In the genomic region with DNA sequence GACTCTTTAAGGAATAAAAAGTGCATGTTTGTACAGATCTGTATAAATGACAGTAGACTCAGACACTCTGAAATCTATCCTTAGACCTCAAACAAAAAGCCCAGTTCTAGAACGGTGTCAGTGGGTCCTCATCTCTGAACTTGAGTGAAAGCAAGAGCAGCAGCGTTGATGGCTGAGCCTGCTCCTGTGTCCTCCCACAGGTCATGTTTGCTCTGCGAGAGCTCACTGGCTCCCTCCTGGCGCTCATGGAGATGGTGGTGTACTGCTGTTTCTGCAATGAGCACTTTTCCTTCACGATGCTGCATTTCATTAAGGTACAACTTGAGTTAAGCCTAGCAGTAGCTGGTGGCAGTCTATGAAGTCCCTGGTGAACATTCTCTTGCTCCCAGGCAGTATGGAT, we compare ENCODE assay signal across 16 mouse cellular contexts. TPM values are rescaled to one million over a fixed set of nuclear protein-coding genes. Genes with fewer than 3 reads are reported as not detected.
A peak's percentile ranks its signal among the peaks of the same experiment; 100 is the strongest.
DNase-seq lines count a peak whose midpoint lies in the region; ATAC-seq and TF ChIP-seq lines count a peak whose summit lies in the region.
"Had no signal": no experiment of that assay in that cellular context is flagged by ENCODE, and none has a peak within 500 bp of the region (broad histone marks: within the 10 kb centered on the region; RNA-seq: fewer than 3 reads in every experiment).

No protein-coding gene starts in this region.

- H3K27ac ChIP-seq in liver, adult 2 months (replicated peaks; ENCODE audit: insufficient read depth, low read depth, low read length): no peak overlapping the region
- no peak overlapping the region for H3K27ac ChIP-seq in liver, embryonic 12.5 days
- H3K27ac ChIP-seq in cortical plate, adult 2 months (ENCODE audit: insufficient read depth, low read length): no peak overlapping the region
- H3K27ac ChIP-seq: forebrain, embryonic 13.5 days; macrophage had no signal

- TF ChIP-seq CTCF in liver, adult 2 months (IDR thresholded peaks at IDR 0.05; ENCODE audit: low read depth, low read length): 0 out of 2 replicates have a peak, but pooled peaks have one; percentile 9
- TF ChIP-seq CTCF in cortical plate, adult 2 months (IDR thresholded peaks at IDR 0.05; ENCODE audit: extremely low read depth, insufficient read depth, low read length): peak; percentile 22; the same call in 1 of the 2 replicates

- no peaks in the 10 kb centered on the region for H3K4me1 ChIP-seq in liver, adult 2 months (ENCODE audit: control insufficient read depth, insufficient read depth, low read length)
- no peaks in the 10 kb centered on the region for H3K4me1 ChIP-seq in liver, embryonic 12.5 days
- no peaks in the 10 kb centered on the region for H3K4me1 ChIP-seq in cortical plate, adult 2 months (ENCODE audit: control insufficient read depth, insufficient read depth, low read length)
- H3K4me1 ChIP-seq: forebrain, embryonic 13.5 days had no signal

- H3K27me3 ChIP-seq in liver, adult 2 months (ENCODE audit: control insufficient read depth, insufficient read depth, low read length): no peaks in the 10 kb centered on the region
- no peaks in the 10 kb centered on the region for H3K27me3 ChIP-seq in liver, embryonic 12.5 days (replicated peaks)
- H3K27me3 ChIP-seq: forebrain, embryonic 13.5 days; Patski had no signal

- no peak overlapping the region for H3K4me2 ChIP-seq in liver, embryonic 12.5 days
- H3K4me2 ChIP-seq: forebrain, embryonic 13.5 days had no signal

- H3K9me3 ChIP-seq in liver, embryonic 12.5 days (replicated peaks): no peaks in the 10 kb centered on the region
- H3K9me3 ChIP-seq: forebrain, embryonic 13.5 days had no signal

- WGBS in liver, adult 2 months: 78% methylated on average over 5 of the region's 5 CpGs
- WGBS in liver, embryonic 12.5 days (ENCODE audit: insufficient replicate concordance): 83% methylated on average over 5 of the region's 5 CpGs

- H3K9ac ChIP-seq in liver, adult 2 months (ENCODE audit: low read depth, low read length): no peak overlapping the region
- no peak overlapping the region for H3K9ac ChIP-seq in liver, embryonic 12.5 days
- H3K9ac ChIP-seq: forebrain, embryonic 13.5 days had no signal

- DNase-seq in frontal cortex, postnatal 25 days (ENCODE audit: low spot score in 2 of 2): no peak
- DNase-seq in liver, adult 2 months (ENCODE audit: extremely low read depth, low read depth, low spot score): no peak
- peak; percentile 11 for DNase-seq in A20 (ENCODE audit: low read depth, low spot score)
- no peak for DNase-seq in cerebellum, postnatal 10 days
- DNase-seq in layer of hippocampus, postnatal 36 days: no peak
- DNase-seq: adrenal gland, postnatal 10 days; heart, postnatal 36 days; kidney, adult 18-20 months; spleen, adult 18-20 months; thymus, adult 18-20 months had no signal

- no peak overlapping the region for H3K4me3 ChIP-seq in liver, adult 2 months (ENCODE audit: insufficient read depth, low read depth, low read length)
- no peak overlapping the region for H3K4me3 ChIP-seq in liver, embryonic 12.5 days
- H3K4me3 ChIP-seq in cortical plate, adult 2 months (ENCODE audit: insufficient read depth, low read length): no peak overlapping the region
- H3K4me3 ChIP-seq: forebrain, embryonic 13.5 days had no signal

- no peak for TF ChIP-seq POLR2A in liver, adult 2 months (IDR thresholded peaks at IDR 0.05; ENCODE audit: extremely low read depth, insufficient read depth, low read length)
- TF ChIP-seq POLR2A in cortical plate, adult 2 months (IDR thresholded peaks at IDR 0.05; ENCODE audit: extremely low read depth, insufficient read depth, low read length): no peak

- peaks cover 65% of the 10 kb centered on the region for H3K36me3 ChIP-seq in liver, adult 2 months (ENCODE audit: control insufficient read depth, insufficient read depth, low read length)
- peaks cover 86% of the 10 kb centered on the region for H3K36me3 ChIP-seq in liver, embryonic 12.5 days

- H3K79me2 ChIP-seq in liver, adult 2 months (ENCODE audit: control insufficient read depth, insufficient read depth, low read length): no peaks in the 10 kb centered on the region; the same call in 1 of the 2 replicates

- ATAC-seq in frontal cortex, adult (ENCODE audit: low TSS enrichment): peak; percentile 60
- no peak for ATAC-seq in liver, embryonic 12.5 days
- ATAC-seq: forebrain, embryonic 13.5 days; Patski had no signal

RNA-seq across cellular contexts. Expression of gene Pcsk9, which starts 37.8 kb away (rescaled TPM):
- total RNA-seq in liver, adult 2 months (2014; rRNA removed): 35.9 and 55.0 TPM in 2 replicates
- 60.8 and 88.2 TPM in 2 replicates for polyA plus RNA-seq in liver, adult 2 months (2012; rRNA removed)
- polyA plus RNA-seq in liver, embryonic 12.5 days (2016; fragmentation: Nextera tagmentation; extraction: Ambion mirVana): 83.2 and 88.0 TPM in 2 replicates
- polyA plus RNA-seq in cortical plate, adult 2 months (2012; rRNA removed): 1.7 and 2.2 TPM in 2 replicates
- total RNA-seq in layer of hippocampus, postnatal 36 days (2021): not detected
- total RNA-seq: heart, postnatal 36 days had no signal
- polyA plus RNA-seq: macrophage had no signal

Comparison
In these comparisons a context has a peak if more than half of its experiments do, and no peak if none do; other contexts are left out.
1. RNA of gene Pcsk9, which starts 37.8 kb away (polyA plus RNA-seq): 60.8 to 88.2 TPM in liver, adult 2 months and 83.2 to 88.0 TPM in liver, embryonic 12.5 days; 1.7 to 2.2 TPM in cortical plate, adult 2 months; every median in the first group is over 10 times any median in the second.